Mouse (Mus musculus): ENCODE measurements around the gene Tmem88b. TPM values are rescaled to one million over a fixed set of nuclear protein-coding genes. Genes with fewer than 3 reads are reported as not detected.

Gene Tmem88b
- total and polyA plus RNA-seq, 3 experiments, result 0.84 to 1.1 (median 0.96) TPM

DNA sequence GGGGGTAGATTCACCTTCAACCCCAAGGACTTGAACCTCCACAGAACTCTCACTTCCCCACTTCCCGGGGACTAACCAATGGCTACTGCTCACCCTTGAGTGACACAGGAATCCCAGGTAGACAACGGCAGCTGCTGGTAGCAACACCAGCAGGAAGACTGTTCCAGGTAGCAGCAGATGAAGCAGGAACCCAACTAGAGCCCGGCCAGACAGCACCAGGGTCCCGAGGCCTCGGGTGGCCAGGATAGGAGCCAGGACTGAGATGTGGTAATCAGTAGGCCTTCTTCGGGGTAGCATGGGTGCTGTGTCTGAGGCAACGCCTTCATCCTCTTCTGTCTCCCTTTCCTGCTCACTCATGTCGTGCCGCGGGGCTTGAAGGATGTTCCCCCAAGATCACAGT is 428 bp downstream of the Tmem88b start:
- H3K9ac ChIP-seq (ENCODE audit: low read depth, low read length), result no peak overlapping the region
- TF ChIP-seq EP300 (IDR thresholded peaks at IDR 0.05; ENCODE audit: insufficient read depth, low read depth, low read length), result no peak

DNA sequence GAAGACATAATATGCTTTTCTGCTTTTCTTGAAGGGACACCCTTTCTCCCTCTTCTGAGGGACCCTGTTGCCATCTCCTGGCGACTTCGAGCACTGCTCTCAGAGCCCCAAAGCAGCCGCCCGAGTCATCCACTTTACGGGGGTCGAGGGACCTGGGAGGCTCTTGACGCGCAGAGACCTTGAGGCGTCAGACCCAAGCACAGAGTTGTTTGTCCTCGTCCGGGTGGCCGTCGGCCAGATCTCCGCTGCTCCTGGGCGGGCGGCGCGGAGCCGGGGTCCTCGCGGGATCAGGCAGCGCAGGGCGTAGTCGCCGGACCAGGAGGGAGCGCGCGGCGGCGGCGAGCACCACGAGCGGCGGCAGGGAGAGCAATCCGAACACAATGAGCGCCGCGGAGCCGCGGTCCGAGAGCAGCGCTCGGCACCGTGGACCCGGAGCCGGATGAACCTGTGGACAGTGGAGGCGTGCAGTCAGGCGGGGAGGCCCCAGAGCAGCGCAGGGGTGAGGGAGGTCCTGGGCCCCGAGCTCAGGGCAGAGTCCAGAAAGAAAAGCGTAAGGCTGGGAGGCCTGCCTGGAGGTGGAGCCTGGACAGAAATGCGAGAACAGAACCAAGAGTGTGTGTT is 1.5 kb downstream of the Tmem88b start:
- TF ChIP-seq CTCF (IDR thresholded peaks at IDR 0.05) (peak; percentile 93), POLR2A (IDR thresholded peaks at IDR 0.05; ENCODE audit: insufficient read depth, low read depth, low read length) (peak; percentile 69), EP300 (IDR thresholded peaks at IDR 0.05; ENCODE audit: insufficient read depth, low read depth, low read length) (peak; percentile 64; the same call in 1 of the 2 replicates)
- H3K27me3 ChIP-seq (ENCODE audit: control insufficient read depth, insufficient read depth, low read length), result no peaks in the 10 kb centered on the region
- peak overlapping the region; percentile 97 for H3K27ac ChIP-seq
- DNase-seq, result peak; percentile 88 to 90
- H3K9ac ChIP-seq (ENCODE audit: low read depth, low read length), result peak overlapping the region; percentile 90
- H3K4me3 ChIP-seq, result peak overlapping the region; percentile 60
- H3K36me3 ChIP-seq (ENCODE audit: control insufficient read depth, insufficient read depth, low read length), result no peaks in the 10 kb centered on the region
- H3K4me1 ChIP-seq (ENCODE audit: control insufficient read depth, insufficient read depth, low read length), result peaks cover 13% of the 10 kb centered on the region
- no peaks in the 10 kb centered on the region for H3K79me2 ChIP-seq (replicated peaks; ENCODE audit: control insufficient read depth, insufficient read depth, low read length)
- under 1% methylated on average over 52 of the region's 52 CpGs for WGBS
- intact Hi-C loops (cut with DNase I), result loop anchor here (1.0 to 2.0 kb wide), 2 partner anchors 14 to 19 kb away; partner anchors contain the start of gene Mrpl20

More for the DNA sequence above, 428 bp downstream of the Tmem88b start:
- DNase-seq, result no peak
- Histone ChIP-seq H3K79me2 (replicated peaks; ENCODE audit: control insufficient read depth, insufficient read depth, low read length) (no peaks in the 10 kb centered on the region), H3K27ac (no peak overlapping the region), H3K27me3 (ENCODE audit: control insufficient read depth, insufficient read depth, low read length) (no peaks in the 10 kb centered on the region), H3K4me3 (no peak overlapping the region), H3K36me3 (ENCODE audit: control insufficient read depth, insufficient read depth, low read length) (no peaks in the 10 kb centered on the region), H3K4me1 (ENCODE audit: control insufficient read depth, insufficient read depth, low read length) (peaks cover 10% of the 10 kb centered on the region)
- intact Hi-C loops (cut with DNase I), result loop anchor here (2.0 kb wide), 1 partner anchor 18 kb away; the partner anchor contains the start of gene Mrpl20
- WGBS, result 83% methylated on average over 10 of the region's 10 CpGs

DNA sequence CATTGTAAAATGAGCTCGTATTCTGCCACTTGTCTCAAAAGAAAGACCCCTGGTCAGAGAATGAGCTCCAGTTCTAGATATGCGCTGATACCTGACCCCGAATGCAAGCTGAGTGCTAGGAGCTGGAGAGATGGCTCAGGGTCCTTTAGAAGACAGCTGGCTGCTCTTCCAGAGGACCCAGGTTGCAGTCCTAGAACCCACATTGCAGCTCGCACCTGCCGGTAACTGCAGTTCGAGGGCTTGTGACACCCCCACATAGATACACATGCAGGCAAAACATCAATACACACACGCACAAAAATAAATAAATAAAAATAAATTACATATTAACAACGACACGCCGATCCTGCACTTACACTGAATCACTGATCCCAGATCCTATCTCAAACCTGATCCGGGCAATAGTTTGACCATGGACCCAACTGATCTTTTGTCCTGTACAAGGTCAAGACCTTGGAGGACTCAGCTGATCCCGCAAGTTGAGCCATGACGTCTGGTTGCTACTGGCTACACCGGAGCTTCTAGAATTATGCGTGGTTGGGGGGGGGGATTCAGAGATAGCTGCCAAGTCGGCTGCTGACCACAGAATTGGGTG is 2.1 kb downstream of the Tmem88b start:
- WGBS, result 26% methylated on average over 16 of the region's 16 CpGs

DNA sequence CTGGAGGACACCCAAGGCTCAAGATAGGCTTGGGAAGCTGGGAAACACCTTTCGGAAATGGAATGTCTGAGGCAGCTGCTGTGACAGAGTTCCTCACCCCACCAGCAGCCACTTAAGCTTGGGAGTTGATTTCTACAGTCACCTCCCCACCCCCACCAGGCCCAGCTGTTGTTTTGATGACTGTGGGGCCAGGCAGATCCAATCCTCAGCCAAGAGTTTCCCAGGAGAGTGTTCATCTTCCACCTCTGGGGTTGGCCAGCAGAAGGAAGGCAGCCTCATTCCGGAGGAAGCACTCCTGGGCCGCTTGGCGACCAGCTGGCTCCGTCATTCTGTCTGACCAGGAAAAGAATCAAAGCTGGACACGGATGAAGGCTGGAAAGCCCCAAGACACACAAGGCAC is 4.8 kb downstream of the Tmem88b start:
- Histone ChIP-seq H3K9ac (ENCODE audit: low read depth, low read length) (0 out of 2 replicates have a peak overlapping the region, but pooled peaks have one; percentile 14), H3K4me1 (ENCODE audit: control insufficient read depth, insufficient read depth, low read length) (peaks cover 24% of the 10 kb centered on the region), H3K36me3 (ENCODE audit: control insufficient read depth, insufficient read depth, low read length) (no peaks in the 10 kb centered on the region), H3K27me3 (ENCODE audit: control insufficient read depth, insufficient read depth, low read length) (no peaks in the 10 kb centered on the region), H3K4me3 (no peak overlapping the region), H3K79me2 (replicated peaks; ENCODE audit: control insufficient read depth, insufficient read depth, low read length) (no peaks in the 10 kb centered on the region), H3K27ac (peak overlapping the region; percentile 75)
- peak; percentile 82 to 88 for DNase-seq
- intact Hi-C loops (cut with DNase I), result no loop called here
- WGBS, result 10% methylated on average over 6 of the region's 6 CpGs
- TF ChIP-seq CTCF (IDR thresholded peaks at IDR 0.05), result no peak
- peak; percentile 49; the same call in 1 of the 2 replicates for TF ChIP-seq POLR2A (IDR thresholded peaks at IDR 0.05; ENCODE audit: insufficient read depth, low read depth, low read length)
- peak; percentile 85 for TF ChIP-seq EP300 (IDR thresholded peaks at IDR 0.05; ENCODE audit: insufficient read depth, low read depth, low read length)

More for the DNA sequence above, 2.1 kb downstream of the Tmem88b start:
- no peaks in the 10 kb centered on the region for H3K36me3 ChIP-seq (ENCODE audit: control insufficient read depth, insufficient read depth, low read length)
- no peaks in the 10 kb centered on the region for H3K79me2 ChIP-seq (replicated peaks; ENCODE audit: control insufficient read depth, insufficient read depth, low read length)
- H3K27me3 ChIP-seq (ENCODE audit: control insufficient read depth, insufficient read depth, low read length), result no peaks in the 10 kb centered on the region
- DNase-seq, result no peak
- peak overlapping the region; percentile 90 for H3K9ac ChIP-seq (ENCODE audit: low read depth, low read length)
- H3K4me1 ChIP-seq (ENCODE audit: control insufficient read depth, insufficient read depth, low read length), result peaks cover 13% of the 10 kb centered on the region
- TF ChIP-seq EP300 (IDR thresholded peaks at IDR 0.05; ENCODE audit: insufficient read depth, low read depth, low read length) (no peak), POLR2A (IDR thresholded peaks at IDR 0.05; ENCODE audit: insufficient read depth, low read depth, low read length) (no peak), CTCF (IDR thresholded peaks at IDR 0.05) (no peak)
- peak overlapping the region; percentile 97 for H3K27ac ChIP-seq
- intact Hi-C loops (cut with DNase I), result loop anchor here (1.0 to 2.0 kb wide), 3 partner anchors 13 to 301 kb away; partner anchors contain the start of gene Mrpl20
- H3K4me3 ChIP-seq, result peak overlapping the region; percentile 60

DNA sequence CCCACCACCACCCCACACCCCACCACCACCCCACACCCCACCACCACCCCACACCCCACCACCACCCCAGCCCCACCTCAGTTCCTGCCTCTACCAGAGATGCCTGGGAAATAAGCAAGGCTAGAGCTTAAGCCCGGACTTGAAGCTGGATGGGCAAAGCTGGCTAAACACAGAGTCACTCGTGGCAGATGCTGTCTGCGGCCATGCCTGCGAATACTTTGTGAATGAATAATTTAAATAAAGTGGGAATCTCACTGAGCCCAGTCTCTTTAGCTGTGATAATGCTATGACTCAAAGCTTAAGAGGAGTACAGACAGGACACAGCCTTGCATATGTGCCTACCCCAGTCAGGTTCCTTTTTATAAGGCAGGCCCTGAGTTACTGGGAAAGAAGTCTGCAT is 6.2 kb downstream of the Tmem88b start:
- no peak overlapping the region for H3K4me3 ChIP-seq
- intact Hi-C loops (cut with DNase I), result no loop called here
- no peaks in the 10 kb centered on the region for H3K27me3 ChIP-seq (ENCODE audit: control insufficient read depth, insufficient read depth, low read length)
- no peak overlapping the region for H3K9ac ChIP-seq (ENCODE audit: low read depth, low read length)
- H3K79me2 ChIP-seq (replicated peaks; ENCODE audit: control insufficient read depth, insufficient read depth, low read length), result no peaks in the 10 kb centered on the region
- WGBS, result 83% methylated on average over 4 of the region's 4 CpGs
- peaks cover 32% of the 10 kb centered on the region for H3K4me1 ChIP-seq (ENCODE audit: control insufficient read depth, insufficient read depth, low read length)
- TF ChIP-seq EP300 (IDR thresholded peaks at IDR 0.05; ENCODE audit: insufficient read depth, low read depth, low read length) (no peak), CTCF (IDR thresholded peaks at IDR 0.05) (no peak), POLR2A (IDR thresholded peaks at IDR 0.05; ENCODE audit: insufficient read depth, low read depth, low read length) (no peak)
- H3K36me3 ChIP-seq (ENCODE audit: control insufficient read depth, insufficient read depth, low read length), result no peaks in the 10 kb centered on the region
- DNase-seq, result no peak
- peak overlapping the region; percentile 47 for H3K27ac ChIP-seq

DNA sequence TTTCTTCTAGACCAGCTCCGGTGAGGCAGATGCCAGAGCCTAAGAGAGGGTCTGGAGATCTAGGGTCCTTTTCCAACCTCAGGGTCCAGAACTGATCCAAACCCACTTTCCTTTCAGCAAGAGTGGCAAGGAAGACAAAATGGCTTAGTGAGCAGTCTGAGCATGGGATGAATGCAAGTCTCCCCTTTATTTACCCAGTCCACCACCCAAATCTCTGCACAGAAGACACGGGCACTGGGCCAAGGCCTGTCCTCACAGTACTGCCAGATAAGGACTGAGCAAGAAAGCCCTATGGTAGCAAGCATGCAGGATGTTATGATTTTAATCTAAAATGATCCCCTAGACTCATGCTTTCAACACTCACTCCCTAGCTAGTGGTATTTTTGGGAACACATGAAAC is 7.9 kb downstream of the Tmem88b start:
- intact Hi-C loops (cut with DNase I), result no loop called here
- no peak overlapping the region for H3K4me3 ChIP-seq
- H3K27me3 ChIP-seq (ENCODE audit: control insufficient read depth, insufficient read depth, low read length), result no peaks in the 10 kb centered on the region
- peak overlapping the region; percentile 74; the same call in 1 of the 2 replicates for H3K27ac ChIP-seq
- H3K36me3 ChIP-seq (ENCODE audit: control insufficient read depth, insufficient read depth, low read length), result no peaks in the 10 kb centered on the region
- WGBS, result 33% methylated on average over 2 of the region's 2 CpGs
- H3K9ac ChIP-seq (ENCODE audit: low read depth, low read length), result no peak overlapping the region
- no peak for DNase-seq
- no peaks in the 10 kb centered on the region for H3K79me2 ChIP-seq (replicated peaks; ENCODE audit: control insufficient read depth, insufficient read depth, low read length)
- no peak for TF ChIP-seq POLR2A (IDR thresholded peaks at IDR 0.05; ENCODE audit: insufficient read depth, low read depth, low read length)
- TF ChIP-seq CTCF (IDR thresholded peaks at IDR 0.05), result no peak
- no peak for TF ChIP-seq EP300 (IDR thresholded peaks at IDR 0.05; ENCODE audit: insufficient read depth, low read depth, low read length)
- H3K4me1 ChIP-seq (ENCODE audit: control insufficient read depth, insufficient read depth, low read length), result peaks cover 30% of the 10 kb centered on the region
